Mouse (Mus musculus): Measurements from ENCODE around the gene Sytl1.
A peak's percentile ranks its signal among the peaks of the same experiment; 100 is the strongest.

The Sytl1 gene

GRCm38 (mm10) chr4:133262882-133263281, at the start of gene Sytl1:
Gene Sytl1 (minus strand): TSS chr4:133263113.
- DNase-seq (ENCODE audit: extremely low spot score, low read depth, low spot score), result no peak

GRCm38 (mm10) chr4:133309948-133310347, 47.0 kb upstream of the Sytl1 start:
- DNase-seq (ENCODE audit: extremely low spot score, low read depth, low spot score), result peak; percentile 61

GRCm38 (mm10) chr4:133307331-133307730, 44.4 kb upstream of the Sytl1 start:
- peak; percentile 26 for DNase-seq (ENCODE audit: extremely low spot score, low read depth, low spot score)

- DNase-seq (ENCODE audit: extremely low spot score, low read depth, low spot score), result no peak
Observed at GRCm38 (mm10) chr4:133305825-133306224, 42.9 kb upstream of the Sytl1 start.

- DNase-seq (ENCODE audit: extremely low spot score, low read depth, low spot score), result no peak
Observed at GRCm38 (mm10) chr4:133304770-133305169, 41.9 kb upstream of the Sytl1 start.

GRCm38 (mm10) chr4:133302668-133303067, 39.8 kb upstream of the Sytl1 start:
- DNase-seq (ENCODE audit: extremely low spot score, low read depth, low spot score), result no peak

- no peak for DNase-seq (ENCODE audit: extremely low spot score, low read depth, low spot score)
Observed at GRCm38 (mm10) chr4:133301802-133302201, 38.9 kb upstream of the Sytl1 start.

- no peak for DNase-seq (ENCODE audit: extremely low spot score, low read depth, low spot score)
Observed at GRCm38 (mm10) chr4:133300421-133300820, 37.5 kb upstream of the Sytl1 start.

GRCm38 (mm10) chr4:133299701-133300100, 36.8 kb upstream of the Sytl1 start:
- no peak for DNase-seq (ENCODE audit: extremely low spot score, low read depth, low spot score)

- no peak for DNase-seq (ENCODE audit: extremely low spot score, low read depth, low spot score)
Observed at GRCm38 (mm10) chr4:133298516-133299365, 35.8 kb upstream of the Sytl1 start.

GRCm38 (mm10) chr4:133297801-133298238, 34.9 kb upstream of the Sytl1 start:
- no peak for DNase-seq (ENCODE audit: extremely low spot score, low read depth, low spot score)

GRCm38 (mm10) chr4:133297360-133297759, 34.4 kb upstream of the Sytl1 start:
- DNase-seq (ENCODE audit: extremely low spot score, low read depth, low spot score), result no peak

- DNase-seq (ENCODE audit: extremely low spot score, low read depth, low spot score), result no peak
Observed at GRCm38 (mm10) chr4:133294084-133294483, 31.2 kb upstream of the Sytl1 start.

- no peak for DNase-seq (ENCODE audit: extremely low spot score, low read depth, low spot score)
Observed at GRCm38 (mm10) chr4:133292901-133293843, 30.3 kb upstream of the Sytl1 start.

GRCm38 (mm10) chr4:133292405-133292804, 29.5 kb upstream of the Sytl1 start:
- DNase-seq (ENCODE audit: extremely low spot score, low read depth, low spot score), result no peak

- DNase-seq (ENCODE audit: extremely low spot score, low read depth, low spot score), result no peak
Observed at GRCm38 (mm10) chr4:133291255-133291654, 28.3 kb upstream of the Sytl1 start.

- no peak for DNase-seq (ENCODE audit: extremely low spot score, low read depth, low spot score)
Observed at GRCm38 (mm10) chr4:133286476-133287077, 23.7 kb upstream of the Sytl1 start.

GRCm38 (mm10) chr4:133285950-133286349, 23.0 kb upstream of the Sytl1 start:
- DNase-seq (ENCODE audit: extremely low spot score, low read depth, low spot score), result no peak

GRCm38 (mm10) chr4:133285299-133285698, 22.4 kb upstream of the Sytl1 start:
- DNase-seq (ENCODE audit: extremely low spot score, low read depth, low spot score), result no peak

- no peak for DNase-seq (ENCODE audit: extremely low spot score, low read depth, low spot score)
Observed at GRCm38 (mm10) chr4:133282656-133283055, 19.7 kb upstream of the Sytl1 start.

GRCm38 (mm10) chr4:133281951-133282481, 19.1 kb upstream of the Sytl1 start:
- no peak for DNase-seq (ENCODE audit: extremely low spot score, low read depth, low spot score)

Data from hindlimb bud, embryonic 11.5 days (tissue).